Mouse (Mus musculus): Measurements from ENCODE around the gene Tas2r108.

DNA sequence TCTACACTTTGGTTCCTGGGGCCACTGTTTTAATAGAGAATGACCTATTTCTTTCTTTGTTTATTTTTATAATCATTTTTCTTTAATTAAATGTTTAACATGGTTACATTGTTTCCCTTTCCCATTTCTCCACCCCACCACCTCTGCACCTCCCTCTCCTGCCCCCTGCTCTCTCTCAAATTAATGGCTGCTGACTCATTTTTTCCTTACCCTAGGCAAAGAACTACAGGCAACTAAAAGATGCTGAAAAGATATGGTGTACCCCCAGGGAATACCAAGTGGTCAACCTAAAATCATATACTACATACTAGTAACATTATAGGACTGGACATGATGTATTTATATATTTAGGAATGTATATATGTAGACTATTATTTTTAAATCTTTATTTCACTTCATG, 44.7 kb upstream of the Tas2r108 start:
- TF ChIP-seq HCFC1 (IDR thresholded peaks at IDR 0.05; ENCODE audit: borderline replicate concordance, insufficient read depth, low read length) (no peak), MAFK (IDR thresholded peaks at IDR 0.05; ENCODE audit: insufficient read depth, low read depth, low read length) (no peak), CHD2 (IDR thresholded peaks at IDR 0.05; ENCODE audit: low read depth, low read length) (no peak), ZNF384 (IDR thresholded peaks at IDR 0.05; ENCODE audit: low read depth, low read length) (no peak)
